In genomic region chr11:96956009-96956724, GRCm38 (mm10) we compare ENCODE assay signal across 10 mouse cellular contexts. TPM values are rescaled to one million over a fixed set of nuclear protein-coding genes. Genes with fewer than 3 reads are reported as not detected.
A peak's percentile ranks its signal among the peaks of the same experiment; 100 is the strongest.
DNase-seq lines count a peak whose midpoint lies in the region; ATAC-seq lines count a peak whose summit lies in the region.
"Had no signal": no experiment of that assay in that cellular context is flagged by ENCODE, and none has a peak within 500 bp of the region (broad histone marks: within the 10 kb centered on the region; RNA-seq: fewer than 3 reads in every experiment).

No protein-coding gene starts in this region.

- ATAC-seq in heart, embryonic 12.5 days (ENCODE audit: insufficient number of reproducible peaks, low FRiP score): peak; percentile 72
- ATAC-seq in intestine, embryonic 15.5 days: peak; percentile 80
- ATAC-seq in megakaryocyte, adult 5-6 weeks (ENCODE audit: poor library complexity, severe bottlenecking): no peak

- no peak overlapping the region for H3K4me3 ChIP-seq in heart, embryonic 12.5 days
- H3K4me3 ChIP-seq in intestine, embryonic 15.5 days (replicated peaks): no peak overlapping the region
- H3K4me3 ChIP-seq: embryonic facial prominence, embryonic 15.5 days had no signal

- H3K36me3 ChIP-seq in heart, embryonic 12.5 days: peaks cover 93% of the 10 kb centered on the region
- H3K36me3 ChIP-seq in intestine, embryonic 15.5 days: peaks cover 66% of the 10 kb centered on the region

- 63% methylated on average over 20 of the region's 20 CpGs for WGBS in heart, embryonic 12.5 days
- 52% methylated on average over 20 of the region's 20 CpGs for WGBS in intestine, embryonic 15.5 days

- intact Hi-C loops in heart, postnatal 14 days (cut with DNase I): no loop called here

- 0 out of 2 replicates have a peak, but pooled peaks cover 6% of the 10 kb centered on the region for H3K4me1 ChIP-seq in heart, embryonic 12.5 days (replicated peaks)
- H3K4me1 ChIP-seq in intestine, embryonic 15.5 days (replicated peaks): no peaks in the 10 kb centered on the region
- H3K4me1 ChIP-seq: embryonic facial prominence, embryonic 15.5 days had no signal

- no peaks in the 10 kb centered on the region for H3K9me3 ChIP-seq in heart, embryonic 12.5 days (replicated peaks)
- H3K9me3 ChIP-seq in intestine, embryonic 15.5 days: no peaks in the 10 kb centered on the region
- H3K9me3 ChIP-seq: embryonic facial prominence, embryonic 15.5 days had no signal

- no peak overlapping the region for H3K27ac ChIP-seq in heart, embryonic 12.5 days (ENCODE audit: poor library complexity, severe bottlenecking)
- H3K27ac ChIP-seq in intestine, embryonic 15.5 days: no peak overlapping the region
- H3K27ac ChIP-seq: embryonic facial prominence, embryonic 15.5 days had no signal

- no peak overlapping the region for H3K9ac ChIP-seq in heart, embryonic 12.5 days
- no peak overlapping the region for H3K9ac ChIP-seq in intestine, embryonic 15.5 days
- H3K9ac ChIP-seq: embryonic facial prominence, embryonic 15.5 days had no signal

- H3K4me2 ChIP-seq in heart, embryonic 12.5 days: no peak overlapping the region
- no peak overlapping the region for H3K4me2 ChIP-seq in intestine, embryonic 15.5 days (replicated peaks)
- H3K4me2 ChIP-seq: embryonic facial prominence, embryonic 15.5 days had no signal

- no peaks in the 10 kb centered on the region for H3K27me3 ChIP-seq in heart, embryonic 12.5 days (replicated peaks)
- no peaks in the 10 kb centered on the region for H3K27me3 ChIP-seq in intestine, embryonic 15.5 days (replicated peaks)
- H3K27me3 ChIP-seq: embryonic facial prominence, embryonic 15.5 days had no signal

- no peak for DNase-seq in heart, postnatal 14 days
- DNase-seq in thymus, postnatal 14 days: peak; percentile 59
- DNase-seq in thymus, adult 18-20 months: no peak
- DNase-seq in adipocyte (ENCODE audit: low spot score): no peak
- no peak for DNase-seq in left cerebral cortex, adult 11 months (ENCODE audit: low spot score)

RNA-seq across cellular contexts. Expression of gene Pnpo, which starts 12.4 kb away (rescaled TPM):
- 37.7 and 40.5 TPM in 2 replicates for polyA plus RNA-seq in heart, embryonic 12.5 days (2016; fragmentation: Nextera tagmentation; extraction: Ambion mirVana)
- total RNA-seq in heart, postnatal 14 days (2021): 10 to 100 TPM; 14.1 to 15.0 TPM
- 81.9 and 92.8 TPM in 2 replicates for polyA plus RNA-seq in intestine, embryonic 15.5 days (2015; fragmentation: Nextera tagmentation; extraction: Ambion mirVana)
- 16.8 and 19.9 TPM in 2 replicates for total RNA-seq in megakaryocyte, adult 5-6 weeks (2015)
- 29.1 and 32.8 TPM in 2 replicates for total RNA-seq in megakaryocyte, adult 5-6 weeks (2017)

RNA-seq across cellular contexts. Expression of gene Sp2, which starts 26.6 kb away (rescaled TPM):
- polyA plus RNA-seq in heart, embryonic 12.5 days (2016; fragmentation: Nextera tagmentation; extraction: Ambion mirVana): 18.0 and 19.9 TPM in 2 replicates
- 10 to 100 TPM; 11.4 to 12.0 TPM for total RNA-seq in heart, postnatal 14 days (2021)
- polyA plus RNA-seq in intestine, embryonic 15.5 days (2015; fragmentation: Nextera tagmentation; extraction: Ambion mirVana): 13.3 and 15.1 TPM in 2 replicates
- 45.7 and 46.6 TPM in 2 replicates for total RNA-seq in megakaryocyte, adult 5-6 weeks (2015)
- total RNA-seq in megakaryocyte, adult 5-6 weeks (2017): 5.3 and 8.3 TPM in 2 replicates

RNA-seq across cellular contexts. Expression of gene Prr15l, which starts 28.3 kb away (rescaled TPM):
- polyA plus RNA-seq in heart, embryonic 12.5 days (2016; fragmentation: Nextera tagmentation; extraction: Ambion mirVana): 0.46 and 0.51 TPM in 2 replicates
- total RNA-seq in heart, postnatal 14 days (2021): 1 to 10 TPM in 1 of 2 experiments, under 1 TPM in 1; 0.88 to 1.8 TPM
- polyA plus RNA-seq in intestine, embryonic 15.5 days (2015; fragmentation: Nextera tagmentation; extraction: Ambion mirVana): 84.7 and 86.9 TPM in 2 replicates
- 0.07 TPM in 1 of 2 replicates, not detected in the other for total RNA-seq in megakaryocyte, adult 5-6 weeks (2015)
- total RNA-seq in megakaryocyte, adult 5-6 weeks (2017): 0.16 and 0.29 TPM in 2 replicates

RNA-seq across cellular contexts. Expression of gene Cdk5rap3, which starts 39.9 kb away (rescaled TPM):
- polyA plus RNA-seq in heart, embryonic 12.5 days (2016; fragmentation: Nextera tagmentation; extraction: Ambion mirVana): 52.3 and 58.0 TPM in 2 replicates
- total RNA-seq in heart, postnatal 14 days (2021): 10 to 100 TPM; 22.3 to 23.3 TPM
- 64.2 and 66.7 TPM in 2 replicates for polyA plus RNA-seq in intestine, embryonic 15.5 days (2015; fragmentation: Nextera tagmentation; extraction: Ambion mirVana)
- total RNA-seq in megakaryocyte, adult 5-6 weeks (2015): 17.5 and 21.1 TPM in 2 replicates
- 23.9 and 37.3 TPM in 2 replicates for total RNA-seq in megakaryocyte, adult 5-6 weeks (2017)

RNA-seq across cellular contexts. Expression of gene Sp6, which starts 57.0 kb away (rescaled TPM):
- polyA plus RNA-seq in heart, embryonic 12.5 days (2016; fragmentation: Nextera tagmentation; extraction: Ambion mirVana): 0.22 and 0.45 TPM in 2 replicates
- under 1 TPM; 0.07 to 0.12 TPM for total RNA-seq in heart, postnatal 14 days (2021)
- 0.29 and 0.30 TPM in 2 replicates for polyA plus RNA-seq in intestine, embryonic 15.5 days (2015; fragmentation: Nextera tagmentation; extraction: Ambion mirVana)
- total RNA-seq in megakaryocyte, adult 5-6 weeks (2015): 0.13 TPM in 1 of 2 replicates, not detected in the other
- total RNA-seq in megakaryocyte, adult 5-6 weeks (2017): not detected in 2 replicates
- total RNA-seq: neutrophil, adult 5-6 weeks had no signal
